Mouse (Mus musculus) v-Abl transformed pro-B cells (cell line): Measurements from ENCODE around the gene Mtrr.
"Not testable (repeated sequence)": the region's sequence is repeated elsewhere in the genome, so short reads cannot be mapped to it uniquely, and the experiment has no call there.

Source experiments
- in situ Hi-C, 2 experiments: fragments of 400-800 bp; cut with MboI; formaldehyde crosslinking; loops; one replicate each; pipeline ENCODE4 v1.15.1; 2025; ENCODE audit not compliant: unreplicated experiment in 2 of 2

Mtrr gene

DNA sequence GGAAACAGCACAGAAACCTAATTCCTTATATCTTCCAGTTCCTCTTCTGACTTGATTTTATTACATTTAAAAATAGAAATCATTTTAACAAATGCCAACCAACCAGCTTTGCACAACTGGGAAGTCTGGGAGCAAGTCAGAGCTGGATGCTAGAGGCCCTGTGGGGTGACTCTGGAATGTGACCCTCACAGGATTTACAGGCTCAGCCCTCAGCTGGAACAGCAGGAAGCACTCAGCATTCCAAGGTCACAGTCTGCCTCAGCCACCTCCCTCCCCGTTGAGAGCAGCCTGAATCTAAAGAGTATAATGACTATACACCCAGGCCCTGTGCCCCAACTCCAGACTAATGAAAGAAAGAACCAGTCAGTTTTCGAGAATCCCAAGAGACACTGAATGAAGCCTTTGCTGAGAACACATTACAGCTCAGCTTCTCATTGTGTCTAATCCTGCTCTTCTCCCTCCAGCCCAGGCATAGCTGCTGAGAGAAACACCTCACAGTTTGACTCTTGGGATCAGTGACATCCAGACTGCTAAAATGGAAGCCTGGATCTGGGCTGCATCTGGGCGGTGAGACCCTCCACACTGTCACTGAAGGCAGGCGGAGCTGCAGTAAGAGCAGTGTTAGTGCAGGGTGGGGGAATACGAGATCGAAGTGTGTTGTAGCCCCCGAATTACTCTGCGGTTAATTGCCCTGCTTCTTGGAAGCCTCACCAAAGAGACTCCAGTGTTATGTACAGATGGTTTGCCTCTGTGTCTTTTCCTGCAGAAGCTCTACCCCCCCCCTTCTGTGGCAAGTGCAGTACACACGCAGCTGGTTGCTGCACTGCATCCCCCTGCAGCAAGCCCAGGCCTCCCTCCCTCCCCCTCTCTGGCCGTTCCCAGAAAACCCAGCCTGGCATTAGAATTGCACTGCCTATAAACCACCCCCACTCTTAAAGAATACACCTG is 8.7 kb downstream of the Mtrr start:
- in situ Hi-C loops: no loop called here

DNA sequence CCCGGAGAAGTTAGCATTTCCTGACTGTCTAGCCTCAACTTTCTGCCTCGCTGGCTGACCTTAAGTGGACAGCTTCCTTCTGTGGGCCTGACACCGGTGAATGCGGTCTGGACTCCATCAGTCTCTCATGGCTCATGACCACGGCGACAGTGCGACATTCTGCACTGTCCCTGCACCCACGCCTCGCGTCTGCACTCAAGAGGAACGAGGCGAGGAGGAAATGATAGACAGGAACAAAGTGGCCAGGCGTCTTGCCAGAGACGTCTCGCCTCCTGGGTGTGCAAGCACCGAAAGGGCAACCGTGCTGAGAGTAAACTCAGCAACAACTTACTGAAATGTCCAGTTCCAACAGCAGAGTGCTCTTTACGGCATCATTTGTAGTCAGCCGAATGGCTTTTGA is 9.7 kb downstream of the Mtrr start:
- in situ Hi-C loops: no loop called here

DNA sequence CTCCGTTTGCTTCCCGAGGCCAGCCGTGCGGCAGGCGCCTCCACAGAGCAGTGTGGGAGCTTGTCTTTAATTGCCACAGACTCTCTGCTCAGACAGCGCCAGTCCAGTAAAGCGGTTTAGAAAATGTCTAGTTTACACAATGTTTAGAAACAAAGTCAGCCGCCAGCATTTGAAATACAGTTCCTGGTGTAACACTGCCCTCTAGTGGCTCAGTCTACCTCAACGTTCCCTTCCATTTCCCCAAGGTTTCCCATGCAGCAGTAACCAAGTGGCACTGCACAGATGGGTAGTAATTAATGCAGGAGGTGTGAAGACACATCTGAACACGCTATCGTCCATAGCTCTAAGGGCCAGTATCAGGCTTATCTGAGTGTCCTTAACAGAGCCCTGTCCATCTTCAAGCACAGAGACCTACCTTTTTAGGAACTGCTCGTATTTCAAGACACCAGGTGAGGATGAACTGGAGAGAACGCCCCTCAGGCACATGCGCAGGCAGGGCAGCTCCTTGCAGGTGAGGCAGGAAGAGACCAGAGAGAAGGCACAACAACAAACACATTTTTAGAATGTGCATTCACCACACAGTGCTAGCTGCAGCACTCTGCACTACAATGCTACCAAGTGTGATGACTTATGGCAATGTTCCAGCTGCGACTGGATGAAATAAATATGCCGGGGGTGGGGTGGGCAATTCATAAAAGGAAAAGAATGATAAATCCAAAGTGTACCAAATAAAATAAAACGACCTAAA is 12.2 kb downstream of the Mtrr start:
- in situ Hi-C loops: loop anchor here in 1 of 2 experiments (10.0 kb wide), 1 partner anchor 515 kb away; no protein-coding TSS in a partner anchor

DNA sequence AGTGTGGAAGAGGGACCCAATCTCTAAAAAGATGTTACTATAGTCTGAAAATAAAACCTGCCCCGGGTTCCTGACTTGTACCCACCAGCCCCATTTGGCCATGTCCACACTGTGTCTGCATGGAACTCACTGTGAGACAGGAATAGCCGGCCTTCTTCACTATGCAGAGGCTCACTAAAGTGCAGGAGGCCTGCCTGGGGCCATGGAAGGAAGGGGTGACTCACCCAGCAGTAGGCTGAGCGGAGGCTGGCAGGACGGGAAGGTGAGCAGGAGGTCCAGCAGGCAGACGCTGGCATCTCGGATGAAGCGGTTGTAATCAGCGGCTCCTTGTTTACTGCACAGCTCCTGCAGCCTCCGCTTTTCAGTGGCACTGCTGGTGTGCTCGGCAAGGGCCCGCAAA is 13.4 kb downstream of the Mtrr start:
- in situ Hi-C loops: loop anchor here in 1 of 2 experiments (10.0 kb wide), 1 partner anchor 514 kb away; no protein-coding TSS in a partner anchor

DNA sequence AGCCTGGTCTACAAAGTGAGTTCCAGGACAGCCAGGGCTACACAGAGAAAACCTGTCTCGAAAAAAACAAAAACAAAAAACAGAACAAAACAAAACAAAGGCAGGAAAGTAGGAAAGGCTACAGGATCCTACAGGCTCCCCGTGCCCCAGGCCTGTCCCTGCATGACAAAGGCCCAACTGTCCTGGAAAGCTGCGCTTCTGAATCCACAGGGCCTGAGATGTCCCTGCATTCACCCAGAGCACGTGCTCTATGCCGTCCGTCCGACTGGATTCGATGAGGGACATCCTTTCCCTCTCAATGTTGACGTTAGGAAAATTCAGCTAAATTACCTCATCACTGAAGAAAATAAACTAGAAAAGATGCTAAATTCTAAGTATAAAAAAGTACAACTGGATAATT is 13.8 kb downstream of the Mtrr start:
- in situ Hi-C loops: loop anchor here in 1 of 2 experiments (10.0 kb wide), 1 partner anchor 513 kb away; no protein-coding TSS in a partner anchor

DNA sequence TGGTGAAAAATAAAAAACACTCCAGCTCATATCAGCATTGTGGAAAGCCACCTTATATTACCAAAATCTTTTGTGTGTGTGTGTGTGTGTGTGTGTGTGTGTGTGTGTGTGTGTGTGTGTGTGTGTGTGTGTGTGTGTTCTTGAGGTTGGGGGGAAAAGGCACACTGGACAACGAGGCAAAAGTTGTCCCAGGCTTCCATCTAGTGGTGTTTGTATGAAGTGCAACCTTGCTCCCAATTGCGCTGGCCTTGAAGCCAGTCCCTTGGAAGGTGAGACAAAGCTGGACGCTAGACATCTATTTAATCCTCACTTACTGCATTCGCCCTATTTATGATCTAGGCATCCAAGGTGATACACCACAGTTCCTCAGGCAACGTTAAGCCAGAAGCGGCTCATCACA is 28.6 kb downstream of the Mtrr start:
- in situ Hi-C loops: not testable (repeated sequence)
